Mouse (Mus musculus) layer of hippocampus, adult 9-10 months (tissue): Measurements from ENCODE around the gene Olfr1410.

Source experiments
- DNase-seq: peaks from one replicate; pipeline ENCODE4 v3.0.0; 2022; ENCODE audit warnings: low spot score

The Olfr1410 gene

DNA sequence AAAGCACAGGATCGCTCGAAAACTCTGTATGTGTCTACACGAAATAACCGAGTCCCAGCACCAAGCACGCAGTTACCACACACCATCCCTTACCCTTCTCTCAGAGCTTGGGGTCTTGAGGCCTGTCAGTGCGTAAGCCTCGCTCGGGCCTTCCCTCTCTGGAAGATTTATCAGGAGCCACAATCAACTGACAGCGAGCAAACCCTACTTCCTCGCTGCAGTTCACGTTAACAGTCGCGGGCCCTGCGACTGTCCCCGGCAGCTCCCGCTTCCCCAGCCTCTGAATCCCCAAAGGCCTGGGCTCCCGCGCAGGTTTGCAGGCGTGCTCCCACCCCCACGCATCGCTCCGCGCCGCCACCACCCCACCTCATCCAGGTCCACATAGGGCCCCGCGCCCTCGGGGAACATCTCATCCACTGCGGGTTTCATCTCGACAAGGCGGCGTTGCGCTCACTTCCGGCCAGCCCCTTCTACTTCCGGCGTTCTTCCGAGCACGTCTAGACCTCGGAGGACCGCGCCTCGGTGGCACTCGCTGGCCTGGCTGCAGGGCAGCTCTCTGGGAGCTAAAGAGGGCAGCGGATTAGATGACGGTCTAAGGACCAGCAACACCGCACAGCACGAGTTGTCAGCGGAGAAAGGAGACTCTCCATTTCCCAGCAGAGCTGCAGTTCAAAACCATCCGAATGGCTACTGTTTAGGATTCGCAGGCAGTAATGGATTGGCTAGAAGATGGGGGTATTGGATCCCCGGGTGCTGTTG lies 36.1 kb downstream of the Olfr1410 start, which contains the start of gene Cops9:
Gene Cops9 (minus strand): TSS at position 472 of the 759 bp plus-strand sequence.
- DNase-seq = peak; percentile 70

DNA sequence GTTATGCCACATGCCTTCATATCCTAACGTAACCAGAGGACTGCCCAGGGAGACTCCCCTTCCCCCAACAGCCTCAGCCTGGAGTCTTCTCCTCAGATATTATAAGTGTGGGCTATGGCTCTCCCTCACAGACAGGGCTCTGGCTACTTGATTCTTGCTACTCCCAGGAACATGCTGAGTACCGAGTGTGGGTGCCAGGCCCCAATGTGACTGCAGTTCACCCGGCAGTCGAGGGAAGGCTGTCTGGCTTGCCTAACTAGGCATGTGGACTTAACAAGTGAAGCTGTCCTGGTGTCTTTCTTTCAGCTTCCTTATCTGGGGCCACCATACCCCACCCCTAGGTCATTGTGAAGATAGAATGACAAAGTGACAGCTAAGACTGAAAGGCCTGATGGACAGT lies 38.1 kb downstream of the Olfr1410 start:
- no peak for DNase-seq

- no peak for DNase-seq
Measured at GRCm38 (mm10) chr1:92644916-92645315, 39.3 kb downstream of the Olfr1410 start.

GRCm38 (mm10) chr1:92646111-92646510 lies 40.5 kb downstream of the Olfr1410 start:
- no peak for DNase-seq

DNA sequence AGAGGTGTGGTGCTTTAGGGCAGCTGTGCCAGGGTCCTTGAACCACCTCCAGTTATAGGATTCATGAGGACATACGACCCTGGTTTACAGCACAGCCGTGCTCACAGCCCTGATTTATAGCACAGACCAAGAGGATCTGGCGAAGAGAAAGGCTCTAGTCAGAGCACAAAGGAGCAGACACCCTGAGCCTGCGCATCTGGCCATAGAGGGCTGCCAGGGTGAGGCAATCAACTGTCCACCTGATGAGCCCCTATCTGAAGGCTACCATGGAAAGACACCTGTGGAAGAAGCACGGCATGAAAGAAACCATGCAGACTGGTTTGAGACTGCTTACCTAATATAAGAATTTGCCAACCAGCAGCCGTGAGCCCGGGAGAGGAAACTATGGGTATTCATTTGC lies 41.0 kb downstream of the Olfr1410 start:
- no peak for DNase-seq

DNA sequence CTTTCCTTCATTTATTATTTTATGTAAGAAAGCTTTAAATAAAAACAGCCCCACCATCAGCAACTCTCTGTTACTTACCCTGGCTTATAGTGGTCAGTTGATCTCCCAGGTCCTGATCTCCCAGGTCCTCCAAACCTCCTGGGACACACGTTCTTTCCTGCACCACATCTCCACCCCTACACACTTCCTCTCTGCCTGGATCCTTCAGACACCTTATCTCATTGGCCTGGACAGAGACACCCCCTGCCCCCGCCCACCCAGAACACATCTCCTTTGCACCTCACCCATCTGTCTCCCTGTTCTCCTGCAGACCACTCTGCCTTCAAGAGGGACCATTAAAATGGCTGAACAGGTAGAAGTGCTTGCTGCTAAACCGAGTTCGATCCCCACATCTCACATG lies 41.4 kb downstream of the Olfr1410 start:
- DNase-seq = no peak

- peak; percentile 70 for DNase-seq
Measured at GRCm38 (mm10) chr1:92647752-92648151, 42.2 kb downstream of the Olfr1410 start.

- DNase-seq = no peak
Measured at GRCm38 (mm10) chr1:92648197-92648596, 42.6 kb downstream of the Olfr1410 start.

DNA sequence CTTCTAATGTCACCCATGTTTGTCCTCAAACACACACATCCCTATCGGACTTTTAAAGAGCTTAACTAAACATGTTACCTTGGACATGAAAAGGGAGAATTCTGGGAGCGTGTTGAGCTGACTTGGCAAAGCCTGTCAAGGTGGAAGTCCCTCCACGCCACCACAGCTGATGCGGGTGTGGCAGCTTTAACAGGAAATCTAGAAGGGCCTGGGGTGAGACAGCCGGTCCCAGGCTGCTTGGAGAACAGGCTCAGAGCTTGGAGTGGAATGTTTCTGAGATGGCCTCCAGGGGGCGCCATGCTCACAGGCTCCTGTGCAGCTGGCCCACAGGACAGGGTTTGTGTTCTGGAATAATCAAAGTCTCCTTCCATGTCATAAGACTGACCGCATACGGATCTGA lies 43.1 kb downstream of the Olfr1410 start, which contains the start of gene Otos:
Gene Otos (minus strand): TSS at position 169 of the 400 bp plus-strand sequence.
- no peak for DNase-seq

DNA sequence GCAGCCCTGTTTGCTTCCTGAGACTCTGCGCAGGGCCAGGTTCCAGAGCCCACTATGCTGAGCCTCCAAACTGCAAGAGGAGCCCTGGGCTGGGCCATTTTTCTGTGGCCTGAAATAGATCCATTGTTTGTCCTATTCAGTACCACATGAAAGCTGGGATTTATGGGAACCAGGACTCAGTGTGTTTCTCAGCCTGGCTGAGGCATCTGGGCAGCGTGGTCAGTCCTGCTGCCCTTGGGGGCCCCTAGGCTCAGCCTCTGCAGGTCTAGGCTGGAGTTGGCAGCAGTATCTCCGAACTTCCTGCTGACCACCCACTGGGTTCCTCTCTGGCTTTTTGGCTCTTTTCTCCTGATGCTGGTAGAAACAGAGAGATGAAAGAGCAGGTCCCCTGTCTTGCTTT lies 45.9 kb downstream of the Olfr1410 start:
- DNase-seq = no peak

- no peak for DNase-seq
Measured at GRCm38 (mm10) chr1:92653179-92653578, 47.6 kb downstream of the Olfr1410 start.

DNA sequence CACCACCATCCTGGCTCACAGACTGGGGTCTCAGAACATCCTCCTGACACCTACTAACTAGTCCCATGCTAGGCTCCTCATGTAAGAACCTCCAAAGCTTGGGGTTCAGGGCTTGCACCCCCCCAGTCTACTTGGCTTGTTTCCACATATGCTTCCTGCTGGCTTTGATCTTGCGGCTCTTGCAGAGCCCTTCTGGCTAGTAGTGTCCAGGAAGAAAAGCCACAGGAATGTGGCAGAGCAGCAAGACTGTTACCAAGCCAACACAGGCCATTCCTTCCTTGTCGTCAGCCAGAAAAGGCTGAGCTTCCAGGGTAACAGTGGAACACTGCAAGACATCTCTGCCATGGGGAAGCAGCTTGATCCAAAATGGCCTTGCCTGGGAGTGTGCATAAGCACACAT lies 49.1 kb downstream of the Olfr1410 start:
- DNase-seq = no peak

GRCm38 (mm10) chr1:92657025-92657820 lies 51.6 kb downstream of the Olfr1410 start:
- DNase-seq = no peak

GRCm38 (mm10) chr1:92659392-92659791 lies 53.8 kb downstream of the Olfr1410 start:
- no peak for DNase-seq
